In genomic region chr3:88736556-88736955, GRCm38 (mm10) we compare ENCODE assay signal across 26 mouse cellular contexts.
"Had no signal": no experiment of that assay in that cellular context is flagged by ENCODE, and none has a peak within 500 bp of the region (broad histone marks: within the 10 kb centered on the region; RNA-seq: fewer than 3 reads in every experiment).

No protein-coding gene starts in this region.

- H3K9me3 ChIP-seq: hindbrain, embryonic 10.5 days; hindbrain, embryonic 12.5 days; kidney, embryonic 15.5 days; limb, embryonic 13.5 days; limb, embryonic 15.5 days; liver, embryonic 12.5 days had no signal

- H3K4me3 ChIP-seq: heart, adult 2 months; heart, embryonic 12.5 days; hindbrain, embryonic 10.5 days; hindbrain, embryonic 12.5 days; kidney, embryonic 15.5 days; layer of hippocampus, adult 2 months; limb, embryonic 13.5 days; limb, embryonic 15.5 days; liver, embryonic 12.5 days had no signal

- H3K4me2 ChIP-seq: heart, embryonic 12.5 days; hindbrain, embryonic 12.5 days; hindbrain, embryonic 14.5 days; kidney, embryonic 15.5 days; limb, embryonic 13.5 days; limb, embryonic 15.5 days; liver, embryonic 12.5 days had no signal

- H3K27me3 ChIP-seq: heart, embryonic 12.5 days; hindbrain, embryonic 12.5 days; kidney, embryonic 15.5 days; limb, embryonic 13.5 days; limb, embryonic 15.5 days; liver, embryonic 12.5 days had no signal

- DNase-seq: gastrocnemius, postnatal 14 days; gastrocnemius, postnatal 36 days; heart, adult 11 months; heart, adult 2 months; heart, postnatal 10 days; heart, postnatal 4 days; kidney, adult 11 months; kidney, adult 2 months; kidney, adult 9 months; kidney, postnatal 25 days; kidney, postnatal 4 days; layer of hippocampus, adult 9-11 months; layer of hippocampus, postnatal 36 days; left cerebral cortex, postnatal 4 days had no signal

- H3K27ac ChIP-seq: heart, adult 2 months; hindbrain, embryonic 10.5 days; hindbrain, embryonic 12.5 days; hindbrain, embryonic 14.5 days; kidney, embryonic 15.5 days; kidney, postnatal 0 days; layer of hippocampus, adult 2 months; limb, embryonic 13.5 days; limb, embryonic 15.5 days; liver, embryonic 12.5 days had no signal

- H3K9ac ChIP-seq: heart, embryonic 12.5 days; hindbrain, embryonic 12.5 days; hindbrain, embryonic 14.5 days; kidney, embryonic 15.5 days; limb, embryonic 13.5 days; limb, embryonic 15.5 days; liver, embryonic 12.5 days had no signal

- ATAC-seq: hindbrain, embryonic 16.5 days; inflammation-experienced regulatory T-cells, adult 6 months; liver, embryonic 12.5 days had no signal

- H3K4me1 ChIP-seq: heart, embryonic 12.5 days; hindbrain, embryonic 10.5 days; hindbrain, embryonic 12.5 days; kidney, embryonic 15.5 days; limb, embryonic 13.5 days; limb, embryonic 15.5 days; liver, embryonic 12.5 days had no signal
